Mouse (Mus musculus) E14TG2a.4 (cell line): ENCODE measurements at regions not wholly inside any gene's neighbourhood (a gene's known extent, or its start where the extent isn't known, plus 50 kb on each side); places are given as distances from the start of the nearest gene placed in this dataset.

Experiments used
- CTCF ChIP-seq: conservative IDR thresholded peaks from 2 replicates; pipeline ENCODE4 v1.5.1; 2014; ENCODE audit warnings: low read length
- POU5F1 ChIP-seq: IDR thresholded peaks from 2 replicates; pipeline ENCODE4 v1.6.1; 2014; ENCODE audit warnings: low read length, borderline replicate concordance

GRCm38 (mm10) chr12:45287759-45288158 is 213.2 kb upstream of the Stxbp6 start:
- TF ChIP-seq CTCF (no peak), POU5F1 (no peak)
